8 mouse cellular contexts compared by ENCODE assay signal in the genomic region with DNA sequence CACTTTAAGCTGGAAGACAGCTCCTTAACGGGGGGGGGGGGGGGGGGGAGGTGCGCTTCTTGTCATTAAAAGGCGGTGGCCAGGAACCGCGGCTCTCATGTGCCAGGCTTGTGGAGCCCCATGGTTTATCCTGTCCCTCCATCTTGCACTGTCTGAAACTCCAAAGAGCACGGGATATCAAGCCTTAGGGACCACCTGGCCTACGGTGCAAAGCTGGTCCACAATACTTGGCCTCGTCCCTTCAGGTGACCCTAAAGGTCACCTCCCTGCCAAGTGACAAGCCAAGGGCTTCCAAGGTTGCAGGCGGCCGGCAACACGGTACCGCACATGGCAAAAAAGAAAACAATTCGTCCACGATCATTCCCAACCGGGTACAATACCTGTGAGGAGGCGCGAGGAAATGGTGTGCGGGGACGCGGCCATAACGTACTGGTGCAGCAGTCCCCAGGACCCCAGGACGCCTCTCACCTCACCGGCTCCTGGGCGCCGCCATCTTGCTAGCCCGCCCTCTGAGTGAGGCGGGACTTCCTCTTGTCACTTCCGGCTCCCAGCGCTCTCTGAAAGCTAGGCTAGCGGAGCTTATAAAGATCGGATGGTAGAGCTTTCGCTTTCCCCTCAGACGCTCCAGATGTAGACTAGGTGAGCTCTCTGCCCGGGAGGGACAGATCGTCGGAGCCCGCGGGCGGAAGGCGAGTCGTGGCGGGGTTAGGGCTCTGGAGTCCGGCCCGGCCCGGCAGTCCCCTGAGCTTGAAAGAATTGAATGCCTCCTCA. TPM values are rescaled to one million over a fixed set of nuclear protein-coding genes. Genes with fewer than 3 reads are reported as not detected.
A peak's percentile ranks its signal among the peaks of the same experiment; 100 is the strongest.
DNase-seq lines count a peak whose midpoint lies in the region; ATAC-seq and TF ChIP-seq lines count a peak whose summit lies in the region.

A gene (minus strand): TSS at position 513 of the 771 bp plus-strand sequence.

- no peaks in the 10 kb centered on the region for H3K27me3 ChIP-seq in hindbrain, postnatal 0 days (ENCODE audit: insufficient read depth, low read length)

- ATAC-seq in hindbrain, postnatal 0 days: peak; percentile 95
- ATAC-seq in megakaryocyte, adult 5-6 weeks (ENCODE audit: poor library complexity, severe bottlenecking): peak; percentile 97

- H3K9me3 ChIP-seq in hindbrain, postnatal 0 days (ENCODE audit: low read length): no peaks in the 10 kb centered on the region

- H3K4me1 ChIP-seq in hindbrain, postnatal 0 days (ENCODE audit: insufficient read depth, low read length): peaks cover 14% of the 10 kb centered on the region; the same call in 1 of the 2 replicates

- H3K36me3 ChIP-seq in hindbrain, postnatal 0 days (ENCODE audit: insufficient read depth, low read length): no peaks in the 10 kb centered on the region; the same call in 1 of the 2 replicates

- no peak for TF ChIP-seq CTCF in gastrocnemius, adult 2 months (IDR thresholded peaks at IDR 0.05)
- TF ChIP-seq CTCF in hindbrain, postnatal 0 days (IDR thresholded peaks at IDR 0.05; ENCODE audit: low read depth): no peak
- no peak for TF ChIP-seq CTCF in left cerebral cortex, adult 2 months (IDR thresholded peaks at IDR 0.05)

- H3K4me2 ChIP-seq in hindbrain, postnatal 0 days (ENCODE audit: low read depth, low read length): peak within 1 kb of the TSS; percentile 89

- peak within 1 kb of the TSS; percentile 79 for H3K9ac ChIP-seq in hindbrain, postnatal 0 days (replicated peaks; ENCODE audit: low read length)

- DNase-seq in WW6 (ENCODE audit: low read depth, low spot score): peak; percentile 63
- DNase-seq in cerebellum, postnatal 4 days (ENCODE audit: low spot score in 2 of 2): peak; percentile 67 to 80
- DNase-seq in gastrocnemius, adult 2 months: peak; percentile 92
- DNase-seq in hindbrain, postnatal 0 days (ENCODE audit: low spot score): peak; percentile 93
- DNase-seq in left cerebral cortex, adult 2 months (ENCODE audit: extremely low spot score in 1 of 2, low spot score in 2 of 2): peak; percentile 85
- DNase-seq in right cerebral cortex, adult 2 months (ENCODE audit: low spot score in 2 of 2): peak; percentile 89 to 90
- peak; percentile 87 for DNase-seq in urinary bladder, postnatal 14 days (ENCODE audit: low spot score)

- H3K27ac ChIP-seq in gastrocnemius, adult 2 months: peak within 1 kb of the TSS; percentile 95
- H3K27ac ChIP-seq in hindbrain, postnatal 0 days: peak within 1 kb of the TSS; percentile 89
- H3K27ac ChIP-seq in left cerebral cortex, adult 2 months: peak within 1 kb of the TSS; percentile 96

- whole genome bisulfite sequencing in hindbrain, postnatal 0 days: 0% methylated on average over 44 of the region's 45 CpGs

- intact Hi-C loops in gastrocnemius, adult 2 months (cut with DNase I): loop anchor here (5.0 kb wide), 1 partner anchor 152 kb away; no protein-coding TSS in a partner anchor
- intact Hi-C loops in left cerebral cortex, adult 2 months (cut with DNase I): loop anchor here (2.0 to 10.0 kb wide), 3 partner anchors 156 to 896 kb away; a partner anchor contains a TSS

- H3K4me3 ChIP-seq in gastrocnemius, adult 2 months: peak within 1 kb of the TSS; percentile 79
- H3K4me3 ChIP-seq in hindbrain, postnatal 0 days (ENCODE audit: low read length): peak within 1 kb of the TSS; percentile 80
- H3K4me3 ChIP-seq in left cerebral cortex, adult 2 months: peak within 1 kb of the TSS; percentile 75

RNA-seq across cellular contexts. Expression of the gene that starts here (rescaled TPM):
- 10 to 100 TPM; 37.3 to 51.9 TPM for total RNA-seq in gastrocnemius, adult 2 months (2021)
- 17.3 and 20.9 TPM in 2 replicates for total RNA-seq in hindbrain, postnatal 0 days (2014; rRNA removed)
- 28.9 and 33.0 TPM in 2 replicates for polyA plus RNA-seq in hindbrain, postnatal 0 days (2015; fragmentation: Nextera tagmentation; extraction: Ambion mirVana)
- total RNA-seq in left cerebral cortex, adult 2 months (2021): 10 to 100 TPM; 22.0 to 27.4 TPM
- total RNA-seq in megakaryocyte, adult 5-6 weeks (2015): 4.7 and 7.8 TPM in 2 replicates
- total RNA-seq in megakaryocyte, adult 5-6 weeks (2017): 8.3 and 9.5 TPM in 2 replicates

Comparison
In these comparisons a context has a peak if more than half of its experiments do, and no peak if none do; other contexts are left out.
1. Peak in every context shown above with its lines: DNase-seq, ATAC-seq, H3K4me3 ChIP-seq and H3K27ac ChIP-seq.